Mouse (Mus musculus) liver, adult 2 months (tissue): ENCODE measurements around the gene 4921536K21Rik.

Experiments used
- CTCF ChIP-seq: fragments of 200-500 bp; IDR thresholded peaks from 2 replicates; pipeline ENCODE4 v1.5.1; 2011; ENCODE audit warnings: low read depth, low read length, control low read depth
- POLR2A ChIP-seq: fragments of 200-500 bp; IDR thresholded peaks from 2 replicates; pipeline ENCODE4 v1.6.1; 2011; ENCODE audit warnings: low read length, control low read depth; ENCODE audit not compliant: insufficient read depth; ENCODE audit errors: extremely low read depth

DNA sequence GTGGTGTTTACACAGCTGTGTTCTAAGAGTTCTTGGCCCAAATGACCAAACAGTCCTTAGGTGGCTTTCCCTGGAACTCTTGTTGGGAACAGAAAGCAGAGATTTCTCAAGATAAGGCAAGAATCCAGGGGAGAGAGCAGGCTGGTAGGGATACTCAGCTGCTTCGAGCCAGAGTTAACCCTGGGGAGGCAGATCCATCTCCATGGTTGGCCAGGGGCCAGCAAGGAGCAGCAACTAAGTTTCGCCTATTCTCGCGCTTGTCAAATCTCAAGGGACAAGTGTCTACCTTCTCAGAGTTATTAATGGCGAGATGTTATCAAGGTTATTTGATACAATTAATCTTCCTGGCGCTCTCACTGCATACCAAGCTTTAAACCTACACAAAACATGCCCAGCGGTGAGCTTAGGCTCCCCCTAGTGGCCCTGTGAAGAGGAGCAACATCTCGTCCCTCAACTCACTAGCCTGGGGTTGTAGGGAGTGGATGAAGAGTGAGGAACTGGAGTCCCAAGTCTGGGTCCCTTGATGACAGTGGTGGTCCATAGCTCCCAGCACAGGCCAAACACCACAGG, 26.5 kb upstream of the 4921536K21Rik start:
- TF ChIP-seq CTCF, result peak; percentile 81
- no peak for TF ChIP-seq POLR2A
